Mouse (Mus musculus) erythroid progenitor cell, adult 5-6 weeks (primary cell): ENCODE data around the gene Smoc1. TPM values are rescaled to one million over a fixed set of nuclear protein-coding genes. Genes with fewer than 3 reads are reported as not detected.

ENCODE experiments used
- ATAC-seq: replicated peaks from 2 replicates; pipeline ENCODE4 v1.8.0; 2016; ENCODE audit warnings: moderate number of reproducible peaks, mild to moderate bottlenecking, moderate TSS enrichment, inconsistent platforms; ENCODE audit not compliant: poor library complexity, low FRiP score, severe bottlenecking
- total RNA-seq, 2 experiments: library from RNA; stranded (forward) in 1 of 2; stranded (reverse) in 1 of 2; fragments of 150-400 nt in 1 of 2; fragments of 186-747, 209-891 nt in 1 of 2; gene quantifications; 2 replicates each; pipeline versions ENCODE4 v1.2.3 to v1.2.4; 2015 to 2017; ENCODE audit warnings: low replicate concordance in 2 of 2

The Smoc1 gene
- total RNA-seq, 2 experiments from 2014 or later = 1.1 TPM; not detected in 1

GRCm38 (mm10) chr12:81074139-81074538 lies 47.5 kb downstream of the Smoc1 start:
- ATAC-seq = no peak

GRCm38 (mm10) chr12:81074941-81075340 lies 48.3 kb downstream of the Smoc1 start:
- no peak for ATAC-seq

- ATAC-seq = no peak
Measured at GRCm38 (mm10) chr12:81077953-81078646, 51.5 kb downstream of the Smoc1 start.

- no peak for ATAC-seq
Measured at GRCm38 (mm10) chr12:81080345-81080744, 53.7 kb downstream of the Smoc1 start.

GRCm38 (mm10) chr12:81081031-81081430 lies 54.4 kb downstream of the Smoc1 start:
- no peak for ATAC-seq

GRCm38 (mm10) chr12:81083146-81083545 lies 56.5 kb downstream of the Smoc1 start:
- ATAC-seq = no peak

- no peak for ATAC-seq
Measured at GRCm38 (mm10) chr12:81085244-81085643, 58.6 kb downstream of the Smoc1 start.

GRCm38 (mm10) chr12:81088131-81088530 lies 61.5 kb downstream of the Smoc1 start:
- ATAC-seq = no peak

- ATAC-seq = no peak
Measured at GRCm38 (mm10) chr12:81091641-81092040, 65.0 kb downstream of the Smoc1 start.

- ATAC-seq = no peak
Measured at GRCm38 (mm10) chr12:81092641-81093040, 66.0 kb downstream of the Smoc1 start.

GRCm38 (mm10) chr12:81093211-81093610 lies 66.6 kb downstream of the Smoc1 start:
- ATAC-seq = no peak

- no peak for ATAC-seq
Measured at GRCm38 (mm10) chr12:81094766-81095405, 68.3 kb downstream of the Smoc1 start.

- no peak for ATAC-seq
Measured at GRCm38 (mm10) chr12:81097267-81097666, 70.7 kb downstream of the Smoc1 start.

GRCm38 (mm10) chr12:81097738-81098137 lies 71.1 kb downstream of the Smoc1 start:
- no peak for ATAC-seq

- ATAC-seq = no peak
Measured at GRCm38 (mm10) chr12:81099161-81099560, 72.6 kb downstream of the Smoc1 start.

- ATAC-seq = no peak
Measured at GRCm38 (mm10) chr12:81101691-81102090, 75.1 kb downstream of the Smoc1 start.

GRCm38 (mm10) chr12:81104546-81104945 lies 77.9 kb downstream of the Smoc1 start:
- no peak for ATAC-seq

GRCm38 (mm10) chr12:81105721-81106633 lies 79.4 kb downstream of the Smoc1 start:
- ATAC-seq = no peak

- no peak for ATAC-seq
Measured at GRCm38 (mm10) chr12:81107278-81108100, 80.9 kb downstream of the Smoc1 start.

- ATAC-seq = no peak
Measured at GRCm38 (mm10) chr12:81108600-81109011, 82.0 kb downstream of the Smoc1 start.
